8 mouse cellular contexts compared by ENCODE assay signal in the genomic region with DNA sequence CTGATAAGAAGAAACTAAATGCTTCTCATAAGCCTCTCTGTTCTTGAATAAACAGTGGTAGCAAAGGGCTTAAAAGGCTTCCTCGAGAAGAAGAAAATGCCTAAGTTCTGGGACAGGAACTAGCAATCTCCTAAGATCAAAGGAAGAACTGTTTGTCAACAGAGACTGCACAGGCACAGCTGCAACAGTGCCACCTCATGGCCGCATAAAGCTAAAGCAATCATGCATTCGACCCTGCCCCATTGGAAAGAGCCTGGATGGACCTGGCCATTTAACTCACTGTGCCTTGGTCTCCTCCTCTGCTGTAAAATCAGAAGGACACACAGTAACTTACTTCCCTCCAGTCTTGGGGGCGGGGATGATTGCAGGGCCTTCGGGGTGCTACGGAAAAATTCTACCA.
A peak's percentile ranks its signal among the peaks of the same experiment; 100 is the strongest.
DNase-seq lines count a peak whose midpoint lies in the region; ATAC-seq lines count a peak whose summit lies in the region.

No protein-coding gene starts in this region.

- peak; percentile 68 for DNase-seq in forebrain, embryonic 11.5 days (ENCODE audit: low spot score)
- DNase-seq in right cerebral cortex, postnatal 4 days, result peak; percentile 54
- DNase-seq in right cerebral cortex, adult 18-20 months, result no peak
- DNase-seq in cerebellum, postnatal 36 days, result peak; percentile 66 to 69
- DNase-seq in kidney, postnatal 4 days, result peak; percentile 74 to 75
- peak; percentile 17 for DNase-seq in spleen, adult 12 weeks (ENCODE audit: low spot score)

- no peak overlapping the region for H3K4me3 ChIP-seq in forebrain, embryonic 11.5 days (ENCODE audit: low read depth, low read length)
- H3K4me3 ChIP-seq in forebrain, embryonic 16.5 days (replicated peaks; ENCODE audit: low read length), result no peak overlapping the region
- no peak overlapping the region for H3K4me3 ChIP-seq in midbrain, embryonic 15.5 days

- 38% methylated on average over 6 of the region's 6 CpGs for WGBS in forebrain, embryonic 11.5 days
- WGBS in forebrain, embryonic 16.5 days, result 44% methylated on average over 6 of the region's 6 CpGs
- 47% methylated on average over 6 of the region's 6 CpGs for WGBS in midbrain, embryonic 15.5 days

- H3K27me3 ChIP-seq in forebrain, embryonic 11.5 days (ENCODE audit: control insufficient read depth, insufficient read depth, low read length), result no peaks in the 10 kb centered on the region; the same call in 1 of the 2 replicates
- peaks cover 2% of the 10 kb centered on the region for H3K27me3 ChIP-seq in forebrain, embryonic 16.5 days (replicated peaks; ENCODE audit: control insufficient read depth, insufficient read depth, low read length)
- peaks cover 2% of the 10 kb centered on the region; the same call in 1 of the 2 replicates for H3K27me3 ChIP-seq in midbrain, embryonic 15.5 days (replicated peaks)

- no peaks in the 10 kb centered on the region for H3K36me3 ChIP-seq in forebrain, embryonic 11.5 days (ENCODE audit: control insufficient read depth, insufficient read depth, low read length)
- no peaks in the 10 kb centered on the region for H3K36me3 ChIP-seq in forebrain, embryonic 16.5 days (ENCODE audit: control insufficient read depth, insufficient read depth)
- no peaks in the 10 kb centered on the region for H3K36me3 ChIP-seq in midbrain, embryonic 15.5 days (replicated peaks)

- no peak overlapping the region for H3K4me2 ChIP-seq in forebrain, embryonic 11.5 days (ENCODE audit: low read depth, low read length, severe bottlenecking)
- H3K4me2 ChIP-seq in forebrain, embryonic 16.5 days (ENCODE audit: low read length), result no peak overlapping the region
- H3K4me2 ChIP-seq in midbrain, embryonic 15.5 days, result no peak overlapping the region

- H3K4me1 ChIP-seq in forebrain, embryonic 11.5 days (replicated peaks; ENCODE audit: control insufficient read depth, insufficient read depth, low read length), result 0 out of 2 replicates have a peak, but pooled peaks cover 3% of the 10 kb centered on the region
- peaks cover 7% of the 10 kb centered on the region; the same call in 1 of the 2 replicates for H3K4me1 ChIP-seq in forebrain, embryonic 16.5 days (replicated peaks; ENCODE audit: control insufficient read depth, insufficient read depth, low read length)
- peaks cover 7% of the 10 kb centered on the region; the same call in 1 of the 2 replicates for H3K4me1 ChIP-seq in midbrain, embryonic 15.5 days

- H3K9me3 ChIP-seq in forebrain, embryonic 11.5 days (ENCODE audit: control insufficient read depth, low read length), result no peaks in the 10 kb centered on the region
- H3K9me3 ChIP-seq in forebrain, embryonic 16.5 days (ENCODE audit: control insufficient read depth, low read length), result no peaks in the 10 kb centered on the region
- no peaks in the 10 kb centered on the region for H3K9me3 ChIP-seq in midbrain, embryonic 15.5 days

- no peak overlapping the region for H3K27ac ChIP-seq in forebrain, embryonic 11.5 days (ENCODE audit: low read depth, low read length)
- H3K27ac ChIP-seq in forebrain, embryonic 16.5 days (ENCODE audit: low read length), result no peak overlapping the region
- H3K27ac ChIP-seq in midbrain, embryonic 15.5 days, result no peak overlapping the region

- no peak for ATAC-seq in forebrain, embryonic 11.5 days (replicated peaks; ENCODE audit: low FRiP score)
- no peak for ATAC-seq in forebrain, embryonic 16.5 days
- no peak for ATAC-seq in midbrain, embryonic 15.5 days (replicated peaks)

- no peak overlapping the region for H3K9ac ChIP-seq in forebrain, embryonic 11.5 days (ENCODE audit: low read length)
- no peak overlapping the region for H3K9ac ChIP-seq in forebrain, embryonic 16.5 days (replicated peaks; ENCODE audit: low read depth, low read length)
- H3K9ac ChIP-seq in midbrain, embryonic 15.5 days, result no peak overlapping the region
